Mouse (Mus musculus): ENCODE measurements at regions not wholly inside any gene's neighbourhood (a gene's known extent, or its start where the extent isn't known, plus 50 kb on each side); places are given as distances from the start of the nearest gene placed in this dataset.

DNA sequence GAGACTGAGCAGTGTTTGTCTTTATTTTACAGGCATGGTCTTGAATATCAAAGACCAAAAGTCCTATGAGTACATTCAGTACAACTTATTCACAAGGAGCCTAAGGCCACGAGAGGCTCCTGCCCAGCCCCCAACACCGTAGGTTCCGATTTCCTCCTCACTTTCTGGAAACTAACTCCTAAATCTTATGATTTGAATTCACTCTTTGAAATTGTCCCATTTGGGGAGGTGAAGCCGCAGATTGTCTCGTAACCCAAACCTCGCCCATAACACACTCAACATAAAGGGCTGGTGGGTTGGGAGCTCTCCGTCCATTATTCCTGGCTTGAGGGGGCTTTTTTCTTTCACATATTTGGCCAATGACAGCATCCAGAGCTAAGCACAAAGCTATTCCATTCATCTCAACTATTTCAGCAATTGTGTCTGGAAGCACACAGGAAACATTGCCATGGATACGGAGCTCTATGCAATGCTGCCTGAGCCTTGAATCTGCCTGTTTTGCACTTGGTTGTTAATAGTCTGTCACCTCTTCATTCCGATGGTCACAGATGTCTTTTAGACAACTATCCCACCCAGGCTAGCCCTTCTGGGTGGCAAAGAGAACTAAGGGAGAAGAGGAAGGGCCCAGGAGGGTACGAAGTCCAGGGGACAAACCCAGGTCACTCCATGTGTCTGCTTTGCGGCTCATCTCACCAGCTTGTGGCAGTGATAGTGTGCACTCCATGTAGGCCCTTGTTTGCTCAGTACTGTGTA lies 86.6 kb downstream of the Irs2 start:
- TF ChIP-seq CTCF (IDR thresholded peaks at IDR 0.05; ENCODE audit: insufficient read depth, low read length) (no peak), POLR2A (IDR thresholded peaks at IDR 0.05; ENCODE audit: borderline replicate concordance, extremely low read depth, low read depth, low read length) (no peak)

Data from lung, adult 2 months (tissue).